Mouse (Mus musculus): ENCODE data around the gene 1520401A03Rik. TPM values are rescaled to one million over a fixed set of nuclear protein-coding genes. Genes with fewer than 3 reads are reported as not detected.

The 1520401A03Rik gene
- polyA plus RNA-seq, 1 experiment: 0.27 TPM

- peaks cover 28% of the 10 kb centered on the region for H3K27me3 ChIP-seq (ENCODE audit: control insufficient read depth, insufficient read depth, low read length)
- no peak overlapping the region for H3K27ac ChIP-seq (ENCODE audit: control insufficient read depth, insufficient read depth, low read length)
- 24% methylated on average over 14 of the region's 14 CpGs for whole genome bisulfite sequencing
- H3K36me3 ChIP-seq (ENCODE audit: control insufficient read depth, insufficient read depth, low read length): no peaks in the 10 kb centered on the region
- no peak for TF ChIP-seq CTCF (IDR thresholded peaks at IDR 0.05; ENCODE audit: borderline replicate concordance, control insufficient read depth, extremely low read depth, insufficient read depth, low read length, poor library complexity)
- TF ChIP-seq POLR2A (IDR thresholded peaks at IDR 0.05; ENCODE audit: control insufficient read depth, extremely low read depth, insufficient read depth, low read length, poor library complexity): no peak
- DNase-seq: no peak
- H3K4me1 ChIP-seq (replicated peaks; ENCODE audit: control insufficient read depth, insufficient read depth, low read length): peaks cover 40% of the 10 kb centered on the region
- no peak overlapping the region for H3K4me3 ChIP-seq (ENCODE audit: control insufficient read depth, insufficient read depth, low read length)
Measured at GRCm38 (mm10) chr17:23744651-23745050, 22.1 kb upstream of the 1520401A03Rik start.

- no peak overlapping the region for H3K4me3 ChIP-seq (ENCODE audit: control insufficient read depth, insufficient read depth, low read length)
- H3K27me3 ChIP-seq (ENCODE audit: control insufficient read depth, insufficient read depth, low read length): peaks cover 32% of the 10 kb centered on the region
- DNase-seq: no peak
- no peaks in the 10 kb centered on the region for H3K36me3 ChIP-seq (ENCODE audit: control insufficient read depth, insufficient read depth, low read length)
- WGBS: 58% methylated on average over 8 of the region's 8 CpGs
- TF ChIP-seq POLR2A (IDR thresholded peaks at IDR 0.05; ENCODE audit: control insufficient read depth, extremely low read depth, insufficient read depth, low read length, poor library complexity) (no peak), CTCF (IDR thresholded peaks at IDR 0.05; ENCODE audit: borderline replicate concordance, control insufficient read depth, extremely low read depth, insufficient read depth, low read length, poor library complexity) (no peak)
- no peak overlapping the region for H3K27ac ChIP-seq (ENCODE audit: control insufficient read depth, insufficient read depth, low read length)
- peaks cover 39% of the 10 kb centered on the region for H3K4me1 ChIP-seq (replicated peaks; ENCODE audit: control insufficient read depth, insufficient read depth, low read length)
Measured at GRCm38 (mm10) chr17:23744076-23744475, 21.5 kb upstream of the 1520401A03Rik start.

GRCm38 (mm10) chr17:23742941-23743340 is 20.4 kb upstream of the 1520401A03Rik start:
- no peak for TF ChIP-seq CTCF (IDR thresholded peaks at IDR 0.05; ENCODE audit: borderline replicate concordance, control insufficient read depth, extremely low read depth, insufficient read depth, low read length, poor library complexity)
- TF ChIP-seq POLR2A (IDR thresholded peaks at IDR 0.05; ENCODE audit: control insufficient read depth, extremely low read depth, insufficient read depth, low read length, poor library complexity): no peak
- peaks cover 32% of the 10 kb centered on the region for H3K27me3 ChIP-seq (ENCODE audit: control insufficient read depth, insufficient read depth, low read length)

GRCm38 (mm10) chr17:23742210-23742793 is 19.7 kb upstream of the 1520401A03Rik start:
- peak; percentile 50 for DNase-seq
- peaks cover 38% of the 10 kb centered on the region for H3K4me1 ChIP-seq (replicated peaks; ENCODE audit: control insufficient read depth, insufficient read depth, low read length)
- WGBS: 11% methylated on average over 44 of the region's 44 CpGs
- no peak for TF ChIP-seq POLR2A (IDR thresholded peaks at IDR 0.05; ENCODE audit: control insufficient read depth, extremely low read depth, insufficient read depth, low read length, poor library complexity)
- no peak for TF ChIP-seq CTCF (IDR thresholded peaks at IDR 0.05; ENCODE audit: borderline replicate concordance, control insufficient read depth, extremely low read depth, insufficient read depth, low read length, poor library complexity)
- no peak overlapping the region for H3K27ac ChIP-seq (ENCODE audit: control insufficient read depth, insufficient read depth, low read length)
- peaks cover 32% of the 10 kb centered on the region for H3K27me3 ChIP-seq (ENCODE audit: control insufficient read depth, insufficient read depth, low read length)
- no peaks in the 10 kb centered on the region for H3K36me3 ChIP-seq (ENCODE audit: control insufficient read depth, insufficient read depth, low read length)
- H3K4me3 ChIP-seq (ENCODE audit: control insufficient read depth, insufficient read depth, low read length): no peak overlapping the region

More at GRCm38 (mm10) chr17:23742941-23743340, 20.4 kb upstream of the 1520401A03Rik start:
- no peaks in the 10 kb centered on the region for H3K36me3 ChIP-seq (ENCODE audit: control insufficient read depth, insufficient read depth, low read length)
- peaks cover 38% of the 10 kb centered on the region for H3K4me1 ChIP-seq (replicated peaks; ENCODE audit: control insufficient read depth, insufficient read depth, low read length)
- H3K27ac ChIP-seq (ENCODE audit: control insufficient read depth, insufficient read depth, low read length): no peak overlapping the region
- DNase-seq: no peak
- no peak overlapping the region for H3K4me3 ChIP-seq (ENCODE audit: control insufficient read depth, insufficient read depth, low read length)
- WGBS: 81% methylated on average over 12 of the region's 12 CpGs

- H3K27me3 ChIP-seq (ENCODE audit: control insufficient read depth, insufficient read depth, low read length): peaks cover 32% of the 10 kb centered on the region
- no peak for DNase-seq
- no peak overlapping the region for H3K27ac ChIP-seq (ENCODE audit: control insufficient read depth, insufficient read depth, low read length)
- H3K4me1 ChIP-seq (replicated peaks; ENCODE audit: control insufficient read depth, insufficient read depth, low read length): peaks cover 38% of the 10 kb centered on the region
- WGBS: 53% methylated on average over 38 of the region's 38 CpGs
- no peak overlapping the region for H3K4me3 ChIP-seq (ENCODE audit: control insufficient read depth, insufficient read depth, low read length)
- no peaks in the 10 kb centered on the region for H3K36me3 ChIP-seq (ENCODE audit: control insufficient read depth, insufficient read depth, low read length)
- TF ChIP-seq POLR2A (IDR thresholded peaks at IDR 0.05; ENCODE audit: control insufficient read depth, extremely low read depth, insufficient read depth, low read length, poor library complexity) (no peak), CTCF (IDR thresholded peaks at IDR 0.05; ENCODE audit: borderline replicate concordance, control insufficient read depth, extremely low read depth, insufficient read depth, low read length, poor library complexity) (no peak)
Measured at GRCm38 (mm10) chr17:23741359-23742209, 19.0 kb upstream of the 1520401A03Rik start.

- TF ChIP-seq POLR2A (IDR thresholded peaks at IDR 0.05; ENCODE audit: control insufficient read depth, extremely low read depth, insufficient read depth, low read length, poor library complexity) (no peak), CTCF (IDR thresholded peaks at IDR 0.05; ENCODE audit: borderline replicate concordance, control insufficient read depth, extremely low read depth, insufficient read depth, low read length, poor library complexity) (no peak)
- Histone ChIP-seq H3K27ac (ENCODE audit: control insufficient read depth, insufficient read depth, low read length) (no peak within 1 kb of the TSS), H3K4me3 (ENCODE audit: control insufficient read depth, insufficient read depth, low read length) (peak within 1 kb of the TSS; percentile 68), H3K27me3 (ENCODE audit: control insufficient read depth, insufficient read depth, low read length) (peaks cover 32% of the 10 kb centered on the region), H3K4me1 (replicated peaks; ENCODE audit: control insufficient read depth, insufficient read depth, low read length) (peaks cover 31% of the 10 kb centered on the region), H3K36me3 (ENCODE audit: control insufficient read depth, insufficient read depth, low read length) (no peaks in the 10 kb centered on the region)
- WGBS: 2% methylated on average over 13 of the region's 13 CpGs
- DNase-seq: no peak
Measured at GRCm38 (mm10) chr17:23740598-23741021, 18.0 kb upstream of the 1520401A03Rik start, which contains the start of gene Paqr4. Gene Paqr4, minus strand, starts transcription at chr17:23740867.
